Mouse (Mus musculus): Measurements from ENCODE around the gene Trpc4ap.
"Not testable (repeated sequence)": the region's sequence is repeated elsewhere in the genome, so short reads cannot be mapped to it uniquely, and the experiment has no call there.

Trpc4ap gene

DNA sequence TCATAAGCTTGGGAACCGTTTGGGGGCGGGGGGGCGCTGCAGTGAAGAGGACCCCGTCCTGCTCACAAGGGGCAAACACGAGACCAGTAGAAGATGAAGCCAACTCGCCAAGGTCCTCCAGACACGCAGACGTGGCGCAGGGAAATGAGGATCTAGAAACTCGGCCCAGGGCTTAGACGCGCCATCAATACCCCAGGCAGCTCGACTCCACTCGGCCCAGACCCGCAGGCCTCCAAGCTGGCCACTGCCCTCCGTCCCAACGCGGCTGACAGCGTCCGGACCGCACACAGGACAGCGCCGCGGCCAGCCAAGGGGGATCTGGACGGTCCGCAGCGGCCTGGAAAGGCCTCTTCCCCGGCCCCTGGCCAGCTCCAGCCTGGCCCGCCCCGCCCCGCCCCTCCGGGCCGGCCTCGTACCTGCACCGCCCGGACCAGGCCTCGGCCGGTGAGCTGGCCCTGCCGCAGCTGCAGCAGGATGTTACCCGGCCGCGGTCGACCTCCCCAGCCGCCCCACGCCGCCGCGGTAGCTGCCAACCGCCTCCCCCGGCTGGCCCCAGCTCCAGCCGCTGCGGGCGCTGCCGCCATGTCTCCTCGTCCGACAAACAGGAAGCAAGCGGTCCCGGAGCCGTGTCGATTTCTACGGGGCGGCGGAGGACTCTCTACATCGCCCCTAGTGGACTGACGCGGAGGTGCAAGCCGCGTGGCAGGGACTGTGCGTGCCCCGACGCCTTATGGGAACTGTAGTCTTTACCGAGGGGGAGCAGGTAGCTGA lies at the start of gene Trpc4ap:
Gene Trpc4ap (minus strand): TSS at position 662 of the 771 bp plus-strand sequence.
- peak; percentile 98 for DNase-seq (ENCODE audit: low spot score)

DNA sequence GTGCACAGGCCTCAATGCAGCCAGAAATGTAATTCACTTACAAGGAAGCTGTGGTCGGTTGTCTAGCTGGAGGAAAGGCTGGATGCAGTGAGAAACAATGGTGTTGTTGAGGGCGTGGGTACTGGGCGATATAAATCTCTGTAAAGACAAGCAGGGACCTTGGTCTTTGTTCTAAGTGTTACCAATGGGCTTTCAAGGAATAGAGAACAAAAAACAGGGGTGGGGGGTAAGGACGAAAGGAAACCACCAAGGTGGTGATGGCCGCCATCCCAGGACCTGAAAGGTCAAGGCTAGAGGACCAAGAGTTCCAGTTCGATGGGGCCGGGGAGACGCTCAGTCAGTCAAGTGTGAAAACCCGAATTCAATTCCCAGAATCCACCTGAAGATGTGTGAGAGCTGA lies 45.6 kb upstream of the Trpc4ap start:
- no peak for DNase-seq (ENCODE audit: low spot score)

DNA sequence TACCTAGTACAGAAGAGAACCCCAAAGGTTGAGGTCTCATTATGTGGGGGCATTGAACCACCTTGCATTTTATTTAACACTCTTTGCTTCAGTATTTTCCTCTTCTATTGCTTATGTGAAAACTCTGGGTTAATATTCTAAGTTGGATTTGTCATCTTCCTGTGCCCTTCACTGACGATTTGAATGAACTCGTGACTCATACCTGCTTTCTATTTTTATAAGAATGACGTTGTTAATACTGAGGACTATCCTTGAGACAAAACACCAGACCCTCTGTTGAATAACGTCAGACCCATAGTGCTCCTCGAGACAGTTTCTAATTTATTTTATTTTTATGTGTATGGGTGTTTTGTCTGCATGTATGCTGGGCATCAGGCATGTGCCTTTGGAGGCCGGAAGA lies 44.8 kb upstream of the Trpc4ap start:
- no peak for DNase-seq (ENCODE audit: low spot score)

DNA sequence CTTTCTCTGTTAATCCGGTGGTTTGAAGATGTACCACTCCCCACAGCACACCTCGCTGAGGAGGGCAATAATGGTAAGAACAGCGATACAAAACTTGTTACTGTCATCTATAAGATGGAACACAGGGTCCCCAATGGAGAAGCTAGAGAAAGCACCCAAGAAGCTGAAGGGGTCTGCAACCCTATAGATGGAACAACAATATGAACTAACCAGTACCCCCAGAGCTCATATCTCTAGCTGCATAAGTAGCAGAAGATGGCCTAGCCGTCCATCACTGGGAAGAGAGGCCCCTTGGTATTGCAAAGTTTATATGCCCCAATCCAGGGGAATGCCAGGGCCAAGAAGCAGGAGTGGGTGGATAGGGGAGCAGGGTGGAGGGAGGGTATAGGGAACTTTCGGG lies 43.6 kb upstream of the Trpc4ap start, which contains the start of gene Gm17581:
Gene Gm17581 (minus strand): TSS at position 101 of the 400 bp plus-strand sequence.
- not testable (repeated sequence) for DNase-seq (ENCODE audit: low spot score)

DNA sequence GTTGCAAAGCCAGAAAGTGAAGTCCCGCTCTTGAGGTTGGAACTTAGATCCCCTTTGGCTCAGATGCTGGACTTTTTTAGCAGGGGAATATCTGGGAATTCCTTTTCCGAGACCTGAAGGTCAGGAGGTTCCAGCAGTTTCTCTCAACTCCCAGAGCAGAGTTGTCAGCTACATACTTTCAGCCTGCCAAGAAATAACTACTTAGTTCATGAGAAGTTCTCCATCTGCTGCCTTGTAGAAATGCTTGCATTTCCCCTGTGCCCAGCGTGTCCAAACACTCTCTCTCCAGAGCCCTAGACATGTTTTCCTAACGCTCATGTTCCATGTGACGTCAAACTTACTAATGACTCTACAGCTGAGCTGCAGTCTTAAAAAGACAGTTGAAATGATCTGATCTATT lies 42.9 kb upstream of the Trpc4ap start:
- DNase-seq (ENCODE audit: low spot score) = no peak

DNA sequence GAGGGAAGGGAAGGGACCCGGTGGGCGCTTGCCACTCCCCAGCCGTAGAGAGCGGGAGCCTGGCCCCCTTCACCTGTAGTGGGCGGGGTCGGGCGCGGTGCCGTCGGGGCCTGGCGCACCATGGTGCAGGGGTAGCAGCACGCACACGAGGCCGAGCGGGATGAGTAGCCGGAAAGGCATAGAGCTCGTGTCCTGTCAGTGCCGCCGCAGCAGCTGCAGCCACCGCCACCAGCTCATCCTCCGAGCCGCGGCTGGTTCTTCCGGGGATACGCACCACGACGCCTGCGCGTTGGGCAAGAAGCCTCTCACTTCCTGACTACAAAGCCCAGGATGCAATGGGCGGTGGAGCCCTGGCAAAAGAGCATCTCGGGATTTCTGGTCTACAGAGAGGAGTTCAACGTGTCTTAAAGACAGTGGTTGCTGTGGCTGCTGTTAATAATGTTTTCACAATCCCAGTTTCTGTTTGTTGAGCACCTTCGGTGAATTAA lies 37.0 kb upstream of the Trpc4ap start, which contains the start of gene Edem2:
Gene Edem2 (minus strand): TSS at position 318 of the 488 bp plus-strand sequence.
- DNase-seq (ENCODE audit: low spot score) = peak; percentile 78

DNA sequence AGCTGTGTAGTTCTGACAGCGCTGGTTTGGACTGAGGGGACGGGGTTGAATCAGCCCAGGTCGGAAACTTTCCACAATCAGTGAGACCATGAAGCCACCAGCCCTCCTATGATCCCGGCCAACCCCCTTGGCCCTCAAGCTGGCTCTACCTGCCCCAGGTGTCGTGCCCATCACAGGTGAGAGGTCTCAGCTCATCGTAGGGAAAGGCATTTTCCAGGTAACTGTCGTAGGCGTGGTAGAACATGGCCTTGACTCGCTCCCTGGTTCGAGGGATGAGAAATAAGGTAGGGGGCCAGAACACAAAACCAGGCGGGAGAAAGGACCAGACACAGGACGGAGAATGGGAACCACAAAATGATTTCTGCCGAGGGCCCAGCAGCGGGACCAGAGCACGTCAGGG lies 36.6 kb upstream of the Trpc4ap start:
- no peak for DNase-seq (ENCODE audit: low spot score)

DNA sequence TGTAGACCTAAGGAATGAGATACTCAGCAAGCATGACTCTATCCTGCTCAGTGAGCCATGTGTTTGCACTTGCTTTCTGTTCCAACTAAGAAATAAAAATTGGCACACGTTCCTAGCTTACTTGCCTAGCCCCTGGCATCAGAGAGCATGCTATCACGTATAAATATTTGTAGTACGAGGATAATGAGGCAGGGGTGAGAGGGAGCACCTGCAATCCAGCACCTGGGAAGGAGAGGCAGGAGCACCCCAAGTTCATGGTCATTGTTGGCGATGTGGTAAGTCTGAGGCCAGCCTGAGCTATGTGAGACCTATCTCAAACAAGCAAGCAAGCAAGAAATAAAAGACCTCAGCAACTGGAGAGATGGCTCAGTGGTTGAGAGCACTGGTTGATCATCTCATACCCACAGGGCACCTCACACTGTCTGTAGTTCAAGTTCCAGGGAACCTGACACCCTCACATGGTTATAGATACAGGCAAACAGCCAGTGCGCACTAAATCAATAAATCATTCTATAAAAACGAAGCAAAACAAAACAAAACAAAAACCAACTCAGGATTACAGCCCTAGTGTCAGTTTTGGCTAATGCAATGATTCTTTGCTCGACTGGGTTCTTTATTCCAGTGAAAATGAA lies 35.7 kb upstream of the Trpc4ap start:
- DNase-seq (ENCODE audit: low spot score) = no peak

DNA sequence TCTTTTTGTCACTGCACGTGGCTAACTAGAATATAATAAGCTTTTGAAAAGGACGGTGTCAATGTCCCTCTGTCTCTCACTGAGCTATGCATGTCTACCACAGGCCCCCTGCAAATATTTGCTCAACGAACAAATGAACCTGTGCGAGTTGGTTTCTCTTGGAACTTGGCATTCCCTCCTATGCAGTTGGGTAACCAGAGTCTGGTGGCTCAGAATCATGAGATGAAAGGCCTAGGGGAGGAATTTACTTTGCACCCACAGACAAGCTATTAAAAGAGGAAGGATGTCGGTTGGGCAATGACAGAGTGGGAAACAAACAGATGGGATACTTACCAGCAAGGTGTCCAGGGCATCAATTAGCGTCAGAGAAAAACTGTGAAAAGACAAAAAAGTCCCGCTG lies 34.1 kb upstream of the Trpc4ap start:
- no peak for DNase-seq (ENCODE audit: low spot score)

DNA sequence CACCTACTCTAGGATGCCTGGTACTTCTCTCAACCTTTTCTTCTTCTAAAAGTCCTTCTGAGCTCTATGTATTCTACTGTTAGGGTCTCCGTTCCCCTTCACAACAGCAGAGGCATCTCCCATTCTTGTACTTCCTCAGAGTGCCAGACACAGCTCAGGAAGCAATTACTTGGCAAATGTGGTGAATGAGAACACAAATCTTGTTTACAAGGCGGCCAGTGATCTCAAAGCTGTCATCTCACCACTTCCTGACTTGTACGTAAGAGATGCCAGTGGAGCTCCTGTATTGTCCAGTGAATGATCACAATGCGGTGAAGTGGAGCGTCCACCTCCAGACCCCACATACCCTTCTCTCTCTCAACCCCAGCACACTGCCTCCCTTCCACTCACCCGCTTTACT lies 32.3 kb upstream of the Trpc4ap start:
- no peak for DNase-seq (ENCODE audit: low spot score)

DNA sequence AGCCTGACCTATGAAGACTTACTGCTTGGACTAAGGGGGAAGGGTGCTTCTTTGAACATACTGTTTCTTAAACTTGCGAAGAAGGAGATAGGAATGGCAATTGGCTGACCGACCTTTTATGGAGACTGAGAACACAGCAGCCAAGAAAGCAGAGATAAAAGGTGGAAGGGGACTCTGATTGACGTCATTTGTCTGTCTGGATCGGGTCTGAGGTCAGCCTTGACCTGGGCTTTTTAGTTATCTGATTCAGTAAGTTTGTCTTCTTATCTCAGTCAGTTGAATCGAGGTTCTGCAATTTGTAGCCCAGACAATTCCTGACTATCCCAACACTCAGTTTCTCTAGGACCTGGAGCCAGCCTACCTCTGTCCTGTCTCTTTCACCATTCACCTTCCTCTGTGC lies 31.9 kb upstream of the Trpc4ap start:
- DNase-seq (ENCODE audit: low spot score) = no peak

DNA sequence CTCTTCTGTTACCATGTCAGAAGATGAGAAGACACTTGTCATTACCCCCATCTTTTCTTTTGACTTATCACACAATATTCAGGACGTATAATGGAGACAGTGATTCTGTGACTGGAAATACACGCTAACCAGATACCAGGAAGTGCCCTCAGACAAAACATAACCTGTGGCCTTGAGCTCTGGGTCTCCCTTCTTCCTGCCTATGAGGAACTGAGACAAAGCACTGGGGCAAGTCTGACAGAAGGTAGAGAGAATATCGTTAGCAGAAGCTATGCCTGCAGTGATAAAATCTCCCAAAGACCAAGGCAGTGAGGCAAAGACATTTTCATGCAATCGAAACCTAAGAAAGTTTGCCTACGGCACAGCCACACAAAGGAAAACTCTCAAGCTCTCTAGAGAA lies 28.4 kb upstream of the Trpc4ap start:
- DNase-seq (ENCODE audit: low spot score) = no peak

DNA sequence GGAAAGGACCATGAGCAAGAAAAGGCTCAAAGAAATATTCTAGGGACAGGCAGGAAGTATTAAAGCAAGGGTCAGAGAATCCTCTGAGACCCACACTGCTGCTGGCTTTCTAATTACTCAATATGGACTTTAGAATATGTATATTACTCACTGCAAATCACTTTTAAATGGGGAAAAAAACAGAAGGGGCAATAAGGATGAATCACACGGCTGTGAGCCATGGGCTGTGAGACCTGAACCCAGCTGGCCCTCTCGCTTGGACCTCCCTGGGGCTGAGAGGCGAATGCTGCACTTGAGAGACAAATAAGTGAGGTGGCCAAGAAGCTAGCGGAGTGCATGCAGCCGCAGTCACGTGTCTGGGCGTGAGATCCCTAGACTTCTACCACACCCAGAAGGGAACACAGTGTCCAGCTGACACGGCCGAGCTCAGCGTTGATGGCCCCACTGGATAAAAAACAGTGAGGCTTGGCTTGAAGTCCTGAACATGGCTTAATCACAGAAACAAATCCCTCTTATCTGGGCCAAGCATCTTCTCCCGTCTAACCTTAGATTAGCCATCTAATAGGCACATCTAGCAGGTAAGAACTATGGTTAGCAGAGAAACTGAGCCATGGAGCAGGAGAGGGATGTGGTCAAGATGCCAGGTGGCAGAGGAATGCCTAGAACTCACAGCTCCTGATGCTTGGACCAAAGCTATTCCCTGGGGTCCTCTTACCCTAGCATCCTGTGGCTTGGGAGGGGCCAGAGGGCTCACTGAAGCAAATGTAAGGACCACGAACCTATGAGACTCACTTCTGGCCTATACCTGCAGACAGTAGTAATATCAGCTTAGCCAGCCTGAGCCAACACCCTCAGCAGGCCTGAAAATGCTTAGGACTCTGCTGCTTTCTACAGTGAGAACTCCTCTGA lies 25.2 kb upstream of the Trpc4ap start:
- DNase-seq (ENCODE audit: low spot score) = no peak

DNA sequence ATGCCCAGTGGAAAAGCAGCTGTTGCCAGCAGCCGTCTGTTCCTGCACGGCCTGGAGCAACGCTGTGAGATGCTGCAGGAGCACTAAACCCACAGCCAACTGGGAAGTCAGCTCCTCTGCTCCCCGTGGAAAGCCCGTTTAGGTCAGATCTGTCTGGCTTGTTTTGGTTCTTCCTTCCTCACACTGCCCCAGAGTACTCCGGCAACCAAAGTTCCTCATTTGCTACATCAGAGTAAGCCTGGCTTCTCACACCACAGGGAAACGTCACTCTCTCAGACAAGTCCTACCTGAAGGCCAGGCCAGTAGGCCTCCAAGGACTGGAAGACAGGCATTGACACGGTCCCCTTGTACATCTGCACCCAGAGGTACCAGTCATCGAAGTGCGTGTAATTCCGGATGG lies 18.4 kb upstream of the Trpc4ap start:
- DNase-seq (ENCODE audit: low spot score) = no peak

DNA sequence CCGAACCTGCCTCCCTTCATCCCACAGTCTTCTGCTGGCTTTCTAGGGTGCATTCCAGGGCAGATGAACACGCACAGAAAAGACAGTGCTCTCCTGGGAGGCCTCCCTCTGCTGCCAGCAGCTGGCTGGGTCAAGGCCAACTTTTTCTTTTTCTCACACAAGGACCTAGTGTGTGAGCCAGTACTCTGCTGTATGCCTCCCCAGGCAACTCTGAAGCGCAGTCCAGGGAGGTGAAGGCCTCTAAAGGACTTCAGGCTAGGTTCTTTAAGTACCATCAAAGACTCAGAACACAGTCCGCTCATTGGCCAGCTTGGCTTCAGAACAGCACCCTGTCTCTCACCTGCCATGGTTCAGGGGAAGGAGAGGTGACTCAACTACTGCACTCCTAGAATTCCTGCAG lies 15.1 kb upstream of the Trpc4ap start:
- DNase-seq (ENCODE audit: low spot score) = peak; percentile 49

DNA sequence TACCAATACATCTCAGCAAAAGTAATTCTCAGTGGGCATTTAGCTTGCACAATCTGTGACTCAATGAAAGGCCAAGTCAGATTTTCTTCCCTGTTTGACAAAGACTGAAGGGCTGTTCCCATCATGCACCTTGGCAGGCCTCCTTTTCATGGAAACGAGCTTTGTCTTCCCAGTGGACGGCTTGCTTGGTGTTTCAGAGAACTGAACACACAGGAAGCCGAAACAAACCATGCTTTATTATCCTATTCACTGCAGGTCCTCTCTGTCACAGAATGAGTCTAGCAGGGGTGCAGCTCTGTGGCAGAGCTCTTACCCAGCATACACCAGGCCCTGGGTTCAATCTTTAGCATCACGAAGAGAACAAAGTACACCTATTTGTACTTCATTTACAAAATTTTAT lies 11.4 kb upstream of the Trpc4ap start:
- no peak for DNase-seq (ENCODE audit: low spot score)

DNA sequence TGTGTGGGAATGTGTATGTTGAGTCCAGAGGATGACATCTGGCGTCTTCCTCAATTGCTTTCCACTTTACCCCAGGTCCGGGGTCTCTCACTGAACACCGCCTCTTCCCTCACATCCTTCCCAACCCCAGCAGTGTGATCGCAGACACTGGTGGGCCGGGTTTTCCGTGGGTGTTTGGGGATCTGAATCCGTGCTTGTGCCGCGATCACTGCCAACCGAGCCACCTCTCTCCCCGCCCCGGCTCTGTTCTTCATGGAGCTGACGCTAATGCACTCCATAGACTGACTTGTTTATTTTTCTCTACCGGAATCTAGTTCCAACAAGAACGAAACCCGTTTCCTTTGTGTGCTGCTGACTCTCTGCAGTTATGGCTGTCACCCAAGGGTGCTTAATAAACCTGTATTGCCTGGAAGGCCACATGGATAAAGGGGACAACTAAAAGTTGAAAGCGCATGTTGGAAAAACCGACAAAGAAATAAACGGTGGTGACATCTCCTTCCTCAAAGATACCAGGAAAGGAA lies 9.3 kb upstream of the Trpc4ap start:
- no peak for DNase-seq (ENCODE audit: low spot score)

DNA sequence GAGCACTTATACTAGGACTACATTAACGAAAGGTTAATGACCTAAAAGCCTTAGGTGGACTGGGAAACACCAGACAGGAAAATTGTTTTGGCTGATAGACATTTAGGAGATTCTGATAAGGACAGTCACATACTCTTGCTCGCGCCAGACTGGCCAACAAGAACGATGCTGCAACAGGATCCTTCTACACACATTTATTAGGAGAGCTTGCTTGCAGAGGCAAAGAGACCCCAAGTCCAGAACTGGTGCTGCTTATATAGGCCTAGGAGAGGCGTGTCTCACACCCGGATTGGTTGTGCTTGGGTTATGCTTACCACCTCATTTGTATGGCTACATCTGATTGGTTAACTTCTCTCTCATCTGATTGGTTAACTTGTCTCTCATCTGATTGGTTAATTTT lies 6.3 kb upstream of the Trpc4ap start:
- not testable (repeated sequence) for DNase-seq (ENCODE audit: low spot score)

DNA sequence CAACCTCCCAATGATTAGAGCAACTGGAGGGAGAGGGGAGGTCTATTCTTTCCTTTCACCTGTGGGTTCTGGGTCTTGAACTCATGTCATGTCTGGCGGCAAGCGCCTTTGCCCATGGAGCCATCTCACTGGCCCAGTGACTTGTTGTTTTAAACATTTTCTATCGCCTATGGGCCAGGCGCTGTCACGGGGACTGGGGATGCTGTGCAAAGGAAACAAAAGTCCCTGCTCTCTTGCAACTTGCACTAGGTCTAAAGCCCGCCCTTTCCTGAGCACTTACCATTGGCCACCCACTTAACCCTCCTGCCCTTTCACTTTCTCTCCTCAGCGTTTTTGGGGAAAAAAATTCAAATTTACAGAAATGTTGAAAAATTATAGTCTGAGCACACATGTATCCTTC lies 4.7 kb upstream of the Trpc4ap start:
- DNase-seq (ENCODE audit: low spot score) = no peak

DNA sequence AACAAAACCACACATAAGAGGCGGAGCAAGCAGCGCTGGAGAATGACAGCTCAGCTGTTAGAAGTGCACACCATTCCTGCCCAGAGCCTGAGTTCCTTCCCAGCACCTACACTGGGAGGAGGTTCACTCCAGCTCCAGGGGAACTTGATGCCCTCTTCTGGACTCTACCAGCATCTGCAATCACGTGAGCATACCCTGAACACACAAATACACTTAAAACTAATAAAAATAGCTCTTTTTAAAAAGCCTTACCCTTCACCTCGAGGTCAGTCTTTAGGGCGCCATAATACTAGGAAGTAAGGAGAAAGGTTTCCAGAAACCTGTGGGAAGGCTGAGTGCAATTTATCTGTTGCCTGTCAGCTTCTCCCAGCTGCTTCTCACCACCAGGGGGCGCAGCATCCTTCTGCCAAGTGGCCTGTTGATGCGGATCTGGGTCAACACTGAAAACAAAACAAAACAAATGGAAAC lies 3.9 kb upstream of the Trpc4ap start:
- DNase-seq (ENCODE audit: low spot score) = peak; percentile 88

DNA sequence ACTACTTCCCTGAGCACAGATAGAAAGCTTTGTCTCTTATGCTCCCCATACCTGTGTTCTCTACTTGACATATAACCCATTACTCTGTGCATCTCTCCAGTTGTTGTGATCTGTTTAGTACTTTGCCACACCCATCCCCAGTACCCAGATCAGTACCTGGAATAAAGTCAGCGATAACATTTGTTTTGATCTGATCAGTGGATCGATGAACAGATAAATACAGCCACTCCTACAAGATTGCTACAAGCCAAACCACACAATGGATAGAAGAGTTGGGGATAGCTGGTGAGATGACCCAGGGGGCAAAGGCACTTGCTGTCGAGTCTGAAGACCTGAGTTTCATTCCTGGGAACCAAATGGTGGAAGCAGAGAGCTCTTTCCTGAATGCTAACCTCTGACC lies 3.1 kb upstream of the Trpc4ap start:
- no peak for DNase-seq (ENCODE audit: low spot score)

DNA sequence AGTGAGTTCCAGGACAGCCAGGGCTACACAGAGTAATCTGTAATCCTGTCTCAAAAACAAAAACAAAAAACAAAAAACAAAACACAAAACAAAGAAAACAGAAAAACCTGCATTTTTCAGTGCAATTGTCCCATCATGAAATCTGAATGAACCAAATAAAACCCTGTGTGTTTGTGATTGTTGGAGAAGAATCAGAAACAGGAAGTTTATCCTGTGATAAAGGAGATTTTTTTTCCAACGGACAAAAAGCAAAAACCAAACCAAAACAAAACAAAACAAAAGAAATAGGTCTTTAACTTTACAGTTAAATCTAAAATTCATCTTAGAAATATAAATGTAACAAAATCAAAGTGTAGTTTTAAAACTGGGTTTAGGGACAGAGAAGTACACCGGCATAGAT lies 2.4 kb upstream of the Trpc4ap start:
- DNase-seq (ENCODE audit: low spot score) = no peak
